Mouse (Mus musculus) testis, adult 2 months (tissue): ENCODE measurements around the gene Col2a1. TPM values are rescaled to one million over a fixed set of nuclear protein-coding genes. Genes with fewer than 3 reads are reported as not detected.

Source experiments
- H3K27ac ChIP-seq: fragments of 200-500 bp; 2 replicates; pipeline ENCODE4 v1.5.1; 2012; ENCODE audit warnings: low read depth, low read length; ENCODE audit not compliant: control insufficient read depth, insufficient read depth
- H3K27me3 ChIP-seq: fragments of 200-500 bp; 2 replicates; pipeline ENCODE4 v1.6.1; 2012; ENCODE audit warnings: mild to moderate bottlenecking, low read length, moderate library complexity; ENCODE audit not compliant: control insufficient read depth, insufficient read depth
- H3K36me3 ChIP-seq: fragments of 200-500 bp; 2 replicates; pipeline ENCODE4 v1.6.1; 2012; ENCODE audit warnings: mild to moderate bottlenecking, low read length; ENCODE audit not compliant: control insufficient read depth, insufficient read depth
- H3K4me1 ChIP-seq: fragments of 200-500 bp; 2 replicates; pipeline ENCODE4 v1.6.1; 2012; ENCODE audit warnings: low read length; ENCODE audit not compliant: control insufficient read depth, insufficient read depth
- H3K4me3 ChIP-seq: fragments of 200-500 bp; 2 replicates; pipeline ENCODE4 v1.5.1; 2012; ENCODE audit warnings: low read depth, mild to moderate bottlenecking, low read length, moderate library complexity, mixed read lengths; ENCODE audit not compliant: control insufficient read depth
- CTCF ChIP-seq: fragments of 200-500 bp; IDR thresholded peaks from 2 replicates; pipeline ENCODE4 v1.5.1; 2012; ENCODE audit warnings: low read depth, mild to moderate bottlenecking, inconsistent platforms, low read length, moderate library complexity; ENCODE audit not compliant: control insufficient read depth, insufficient read depth, insufficient replicate concordance
- POLR2A ChIP-seq: fragments of 200-500 bp; IDR thresholded peaks from 2 replicates; pipeline ENCODE4 v1.6.1; 2012; ENCODE audit warnings: low read depth, mild to moderate bottlenecking, inconsistent platforms, low read length, moderate library complexity; ENCODE audit not compliant: control insufficient read depth
- polyA plus RNA-seq: library from polyadenylated mRNA; depleted of rRNA; stranded (reverse); fragments of >200 nt; gene quantifications from 2 replicates; pipeline ENCODE4 v1.2.3, GENCODE M21; 2012

The Col2a1 gene
- polyA plus RNA-seq, 1 experiment: 14.6 TPM

DNA sequence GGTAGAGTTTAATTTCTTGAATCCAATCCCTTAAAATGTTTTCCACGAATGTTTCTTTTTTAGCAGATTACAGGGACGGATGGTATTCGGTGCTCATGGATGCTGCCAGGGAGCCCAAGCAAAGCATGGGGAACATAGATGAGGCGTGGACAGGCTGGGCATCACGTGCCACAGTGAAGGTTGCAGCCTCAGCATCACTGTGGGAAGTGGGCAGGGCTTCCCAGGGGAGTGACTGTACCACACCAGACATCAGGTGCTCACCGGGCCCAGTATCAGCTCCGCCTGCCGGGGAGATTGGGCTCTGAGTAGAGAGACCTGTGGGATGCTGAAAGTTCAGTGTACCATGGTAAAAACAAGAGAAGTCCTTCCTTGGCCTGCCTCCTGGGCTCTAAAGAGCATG lies 49.8 kb downstream of the Col2a1 start:
- no peaks in the 10 kb centered on the region for H3K36me3 ChIP-seq
- no peak overlapping the region for H3K4me3 ChIP-seq
- no peak for TF ChIP-seq CTCF
- TF ChIP-seq POLR2A: no peak
- H3K4me1 ChIP-seq: peaks cover 11% of the 10 kb centered on the region
- H3K27me3 ChIP-seq: no peaks in the 10 kb centered on the region
- no peak overlapping the region for H3K27ac ChIP-seq

DNA sequence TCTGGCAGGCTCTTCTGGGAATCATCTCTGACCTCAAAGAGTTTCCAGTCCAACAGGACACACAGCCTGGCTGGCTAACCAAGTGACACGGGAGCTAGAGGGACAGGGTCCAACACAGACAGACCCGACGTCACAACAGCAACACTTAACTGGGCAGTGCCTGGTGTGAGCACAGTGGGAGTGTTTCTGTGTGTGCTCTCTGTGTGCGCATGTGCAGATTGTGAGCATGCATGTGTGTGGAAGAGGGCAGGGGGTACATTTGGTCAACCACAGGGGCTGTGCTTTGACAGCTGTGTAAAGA lies 51.7 kb downstream of the Col2a1 start:
- Histone ChIP-seq H3K4me3 (no peak overlapping the region), H3K4me1 (peaks cover 11% of the 10 kb centered on the region), H3K27ac (no peak overlapping the region), H3K36me3 (no peaks in the 10 kb centered on the region), H3K27me3 (no peaks in the 10 kb centered on the region)
- TF ChIP-seq POLR2A (no peak), CTCF (no peak)

DNA sequence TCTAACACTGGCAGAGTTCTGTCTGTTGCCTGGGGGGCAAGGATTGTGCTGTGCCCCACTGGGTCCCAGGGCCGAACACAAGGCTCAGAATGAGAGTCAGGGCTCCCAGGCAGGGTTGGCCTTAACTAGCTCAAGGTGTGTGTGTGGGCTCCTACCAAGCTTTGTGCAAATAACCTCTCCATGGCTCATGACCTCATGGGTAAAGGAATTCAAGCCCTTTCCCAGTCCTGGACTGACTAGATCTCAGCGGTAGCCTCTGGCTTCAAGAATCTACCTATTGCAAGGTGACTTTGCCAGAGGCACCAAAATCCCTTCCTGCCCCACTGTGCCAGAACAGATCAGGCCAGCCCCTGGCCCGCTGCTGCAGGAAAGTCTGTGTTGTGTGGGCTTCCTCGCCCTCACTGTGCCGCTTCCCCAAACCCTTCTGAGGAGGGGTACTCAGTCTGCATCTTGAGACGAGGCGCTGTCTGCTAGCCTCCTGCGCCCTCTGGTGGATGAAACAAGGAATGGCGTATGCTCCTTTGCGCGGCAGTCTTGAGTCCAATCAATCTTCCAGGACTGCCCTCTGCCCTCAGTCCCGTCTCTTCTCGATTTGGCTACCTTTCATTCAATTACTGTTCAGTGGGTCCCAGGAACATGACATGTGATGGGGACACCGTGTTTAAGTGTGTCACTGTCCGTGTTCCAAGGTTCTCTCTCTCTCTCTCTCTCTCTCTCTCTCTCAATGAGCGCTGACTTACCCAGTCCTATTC lies 52.2 kb downstream of the Col2a1 start:
- Histone ChIP-seq H3K27ac (no peak overlapping the region), H3K27me3 (no peaks in the 10 kb centered on the region), H3K4me3 (peak overlapping the region; percentile 5; the same call in 1 of the 2 replicates), H3K36me3 (no peaks in the 10 kb centered on the region), H3K4me1 (peaks cover 11% of the 10 kb centered on the region)
- peak; percentile 99 for TF ChIP-seq CTCF
- TF ChIP-seq POLR2A: no peak

DNA sequence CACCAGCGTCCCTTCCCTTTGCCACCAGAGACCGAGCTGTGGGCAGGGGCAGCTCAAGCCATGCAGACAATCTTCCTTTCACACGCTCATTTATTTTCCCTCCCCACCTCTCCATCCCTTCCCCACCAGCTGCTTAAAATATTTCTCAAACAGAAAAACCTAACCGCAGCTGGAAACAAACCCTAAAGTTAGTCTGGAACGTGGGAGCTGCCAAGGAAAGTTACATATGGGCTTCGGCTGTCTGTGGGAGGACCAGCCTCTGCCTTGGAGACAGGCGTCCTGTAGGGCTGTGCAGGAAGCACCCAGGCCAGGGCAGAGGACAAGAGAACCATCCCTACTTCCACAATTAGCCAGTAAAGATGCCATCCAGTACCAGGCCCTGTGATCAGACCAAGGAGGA lies 54.3 kb downstream of the Col2a1 start:
- no peaks in the 10 kb centered on the region for H3K27me3 ChIP-seq
- no peak overlapping the region for H3K27ac ChIP-seq
- no peaks in the 10 kb centered on the region for H3K36me3 ChIP-seq
- TF ChIP-seq CTCF: no peak
- no peak for TF ChIP-seq POLR2A
- peaks cover 2% of the 10 kb centered on the region for H3K4me1 ChIP-seq
- H3K4me3 ChIP-seq: no peak overlapping the region

- Histone ChIP-seq H3K4me3 (no peak overlapping the region), H3K27me3 (no peaks in the 10 kb centered on the region), H3K27ac (no peak overlapping the region), H3K4me1 (no peaks in the 10 kb centered on the region; the same call in 1 of the 2 replicates), H3K36me3 (no peaks in the 10 kb centered on the region)
- TF ChIP-seq CTCF (no peak), POLR2A (no peak)
Observed at GRCm38 (mm10) chr15:97949706-97950105, 54.8 kb downstream of the Col2a1 start.

DNA sequence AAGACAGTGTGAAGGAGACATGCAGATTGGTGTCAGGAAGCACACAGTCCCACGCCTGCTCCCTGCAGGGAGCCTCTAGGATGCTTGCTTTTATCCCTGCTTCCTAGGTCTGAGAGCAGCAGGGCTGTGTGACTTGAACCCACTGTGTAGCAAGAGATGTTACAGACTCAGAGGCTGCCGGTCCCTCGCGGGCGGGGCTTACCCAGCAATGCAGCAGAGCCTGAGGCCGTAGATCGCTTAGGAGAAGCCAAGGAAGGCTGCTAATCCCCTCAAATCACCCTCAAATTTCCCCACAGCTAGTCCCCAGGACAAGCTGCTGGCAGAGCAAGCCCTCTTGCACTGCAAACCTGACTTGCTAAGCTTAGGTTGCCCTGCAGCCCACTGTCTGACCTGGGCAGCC lies 55.8 kb downstream of the Col2a1 start:
- Histone ChIP-seq H3K27ac (no peak overlapping the region), H3K4me3 (no peak overlapping the region), H3K36me3 (no peaks in the 10 kb centered on the region), H3K4me1 (no peaks in the 10 kb centered on the region; the same call in 1 of the 2 replicates), H3K27me3 (no peaks in the 10 kb centered on the region)
- TF ChIP-seq POLR2A (no peak), CTCF (no peak)

DNA sequence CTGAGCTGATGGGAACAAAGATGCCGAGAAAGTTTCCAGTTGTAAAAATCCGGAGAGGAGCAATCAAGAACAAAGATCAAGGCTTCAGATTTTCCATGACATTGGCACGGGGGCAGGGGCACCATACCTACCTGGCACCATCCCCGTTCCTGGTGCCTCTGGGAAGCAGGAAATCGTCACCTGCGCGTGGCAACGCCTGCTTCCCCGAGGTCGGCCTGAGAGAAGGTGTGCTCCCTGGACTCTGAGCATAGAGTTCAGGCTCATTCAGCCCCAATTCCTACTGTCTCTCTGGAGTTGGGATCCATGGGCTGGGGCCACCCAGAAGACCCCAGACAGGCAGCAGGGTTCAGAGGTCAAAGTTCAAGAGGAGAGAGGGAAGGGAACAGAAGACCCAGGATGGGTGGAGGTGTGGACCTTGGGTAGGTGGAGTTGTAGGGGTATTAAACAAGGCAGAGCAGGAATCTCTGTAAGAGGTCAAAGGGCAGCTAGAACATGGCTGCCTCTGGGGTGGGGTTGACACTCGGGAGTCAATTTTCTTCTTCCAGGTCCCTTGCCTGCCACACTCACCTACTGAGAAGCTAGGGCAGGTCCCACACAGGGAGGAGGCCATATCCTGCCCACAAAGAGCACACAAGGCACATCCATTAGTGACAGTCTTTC lies 58.7 kb downstream of the Col2a1 start:
- Histone ChIP-seq H3K4me1 (no peaks in the 10 kb centered on the region), H3K4me3 (no peak overlapping the region), H3K36me3 (no peaks in the 10 kb centered on the region), H3K27ac (no peak overlapping the region), H3K27me3 (no peaks in the 10 kb centered on the region)
- TF ChIP-seq POLR2A: no peak
- TF ChIP-seq CTCF: no peak
